In genomic region chr4:55124126-55124525, GRCm38 (mm10) we compare ENCODE assay signal across 16 mouse cellular contexts.
DNase-seq lines count a peak whose midpoint lies in the region; ATAC-seq and TF ChIP-seq lines count a peak whose summit lies in the region.
"Had no signal": no experiment of that assay in that cellular context is flagged by ENCODE, and none has a peak within 500 bp of the region (broad histone marks: within the 10 kb centered on the region; RNA-seq: fewer than 3 reads in every experiment).

No protein-coding gene starts in this region.

- no peak for DNase-seq in spleen, adult 18-20 months
- no peak for DNase-seq in left cerebral cortex, adult 2 months (ENCODE audit: extremely low spot score in 1 of 2, low spot score in 2 of 2)
- DNase-seq: adrenal gland, adult 2 months; adrenal gland, adult 8-10 months; adrenal gland, postnatal 10 days; adrenal gland, postnatal 14 days; adrenal gland, postnatal 25 days; adrenal gland, postnatal 36 days; B cell, adult 2 months; cerebellum, adult 11 months; cerebellum, adult 18-20 months had no signal

- TF ChIP-seq CTCF in left cerebral cortex, adult 2 months (IDR thresholded peaks at IDR 0.05), result no peak

- no peak overlapping the region for H3K27ac ChIP-seq in left cerebral cortex, adult 2 months

- intact Hi-C loops in left cerebral cortex, adult 2 months (cut with DNase I), result no loop called here

- no peak overlapping the region for H3K4me3 ChIP-seq in left cerebral cortex, adult 2 months

- ATAC-seq in granulocyte monocyte progenitor cell, adult 5-6 weeks (replicated peaks; ENCODE audit: poor library complexity, severe bottlenecking), result peak; percentile 77
- ATAC-seq in megakaryocyte progenitor cell, adult 5-6 weeks (replicated peaks; ENCODE audit: poor library complexity), result peak; percentile 54
- ATAC-seq: activated CD4-positive, CD25-positive, alpha-beta regulatory T cell, adult 4 months; CD4-positive, CD25-positive, alpha-beta regulatory T cell, adult 4 months; Patski had no signal
